Mouse (Mus musculus) intestine, embryonic 14.5 days (tissue): ENCODE data around the gene AL607142.1. TPM values are rescaled to one million over a fixed set of nuclear protein-coding genes. Genes with fewer than 3 reads are reported as not detected.

Experiments
- ATAC-seq: fragments of 200-750 bp; cut with Nextera tagmentation; replicated peaks from 2 replicates; pipeline ENCODE4 v1.8.0; 2017; ENCODE audit warnings: low read depth, moderate number of reproducible peaks, moderate TSS enrichment, moderate library complexity; ENCODE audit not compliant: low FRiP score, low TSS enrichment
- DNase-seq: peaks from one replicate; pipeline ENCODE4 v3.0.0-alpha.2; 2018; ENCODE audit warnings: low spot score
- H3K27ac ChIP-seq: fragments of 300-500 bp; sonication (generic); 2 replicates; pipeline ENCODE4 v1.5.1; 2014; ENCODE audit warnings: low read depth, mild to moderate bottlenecking, control low read depth
- H3K27me3 ChIP-seq: fragments of 300-500 bp; sonication (generic); replicated peaks from 2 replicates; pipeline ENCODE4 v1.6.1; 2014; ENCODE audit warnings: low read length, control low read depth; ENCODE audit not compliant: control insufficient read depth, insufficient read depth
- H3K36me3 ChIP-seq: fragments of 300-500 bp; sonication (generic); 2 replicates; pipeline ENCODE4 v1.6.1; 2014; ENCODE audit warnings: low read length, control low read depth; ENCODE audit not compliant: control insufficient read depth, insufficient read depth
- H3K4me1 ChIP-seq: fragments of 300-500 bp; sonication (generic); replicated peaks from 2 replicates; pipeline ENCODE4 v1.6.1; 2014; ENCODE audit warnings: low read length, control low read depth, mixed read lengths; ENCODE audit not compliant: control insufficient read depth, insufficient read depth
- H3K4me2 ChIP-seq: fragments of 300-500 bp; sonication (generic); 2 replicates; pipeline ENCODE4 v1.6.1; 2014; ENCODE audit warnings: low read length
- H3K4me3 ChIP-seq: fragments of 300-500 bp; sonication (generic); 2 replicates; pipeline ENCODE4 v1.5.1; 2014; ENCODE audit warnings: low read depth, low read length, control low read depth, mixed read lengths
- H3K9ac ChIP-seq: fragments of 300-500 bp; sonication (generic); 2 replicates; pipeline ENCODE4 v1.6.1; 2014; ENCODE audit warnings: mild to moderate bottlenecking, low read length
- H3K9me3 ChIP-seq: fragments of 300-500 bp; sonication (generic); 2 replicates; pipeline ENCODE4 v1.6.1; 2016; ENCODE audit warnings: low read length, control low read depth; ENCODE audit not compliant: control insufficient read depth
- WGBS: fragments of 180-500 bp; shearing (Covaris S2); extraction: QIAGEN DNeasy Blood & Tissue Kit; methylation state at CpG from one replicate; pipeline ENCODE4 v1.1.7; 2014; 5-methylcytosine and 5-hydroxymethylcytosine counted together
- polyA plus RNA-seq: library from polyadenylated mRNA; unstranded; fragments of >200 nt; fragmentation: Nextera tagmentation; extraction: Ambion mirVana; gene quantifications from 2 replicates; pipeline ENCODE4 v1.2.1, GENCODE M21; 2014

AL607142.1 gene
- polyA plus RNA-seq, 1 experiment from 2014 or later = not detected

GRCm38 (mm10) chr4:120048274-120048673 is 16.5 kb upstream of the AL607142.1 start:
- Histone ChIP-seq H3K27me3 (no peaks in the 10 kb centered on the region), H3K9me3 (no peaks in the 10 kb centered on the region), H3K27ac (no peak overlapping the region), H3K36me3 (no peaks in the 10 kb centered on the region), H3K9ac (no peak overlapping the region), H3K4me2 (no peak overlapping the region), H3K4me3 (no peak overlapping the region), H3K4me1 (no peaks in the 10 kb centered on the region)
- ATAC-seq (no peak), DNase-seq (no peak)
- WGBS = 87% methylated on average over 4 of the region's 4 CpGs

GRCm38 (mm10) chr4:120049857-120050256 is 14.9 kb upstream of the AL607142.1 start:
- Histone ChIP-seq H3K4me3 (no peak overlapping the region), H3K9me3 (no peaks in the 10 kb centered on the region)

GRCm38 (mm10) chr4:120052481-120052880 is 12.3 kb upstream of the AL607142.1 start:
- H3K9ac ChIP-seq = no peak overlapping the region
- no peaks in the 10 kb centered on the region for H3K27me3 ChIP-seq
- H3K4me2 ChIP-seq = no peak overlapping the region

More at GRCm38 (mm10) chr4:120049857-120050256, 14.9 kb upstream of the AL607142.1 start:
- H3K36me3 ChIP-seq = no peaks in the 10 kb centered on the region
- H3K9ac ChIP-seq = no peak overlapping the region
- H3K4me2 ChIP-seq = no peak overlapping the region
- DNase-seq (no peak), ATAC-seq (no peak)
- no peaks in the 10 kb centered on the region for H3K27me3 ChIP-seq
- WGBS = 92% methylated on average over 3 of the region's 3 CpGs
- H3K27ac ChIP-seq = no peak overlapping the region
- H3K4me1 ChIP-seq = no peaks in the 10 kb centered on the region

GRCm38 (mm10) chr4:120053026-120054005 is 11.5 kb upstream of the AL607142.1 start:
- 91% methylated on average over 11 of the region's 11 CpGs for WGBS
- ATAC-seq (no peak), DNase-seq (no peak)
- Histone ChIP-seq H3K27me3 (no peaks in the 10 kb centered on the region), H3K4me2 (no peak overlapping the region), H3K9ac (no peak overlapping the region), H3K36me3 (no peaks in the 10 kb centered on the region), H3K27ac (no peak overlapping the region), H3K9me3 (no peaks in the 10 kb centered on the region), H3K4me1 (no peaks in the 10 kb centered on the region), H3K4me3 (no peak overlapping the region)

More at GRCm38 (mm10) chr4:120052481-120052880, 12.3 kb upstream of the AL607142.1 start:
- no peaks in the 10 kb centered on the region for H3K4me1 ChIP-seq
- no peaks in the 10 kb centered on the region for H3K9me3 ChIP-seq
- no peak overlapping the region for H3K27ac ChIP-seq
- ATAC-seq (no peak), DNase-seq (no peak)
- H3K4me3 ChIP-seq = no peak overlapping the region
- no peaks in the 10 kb centered on the region for H3K36me3 ChIP-seq

- no peak overlapping the region for H3K4me3 ChIP-seq
- no peak overlapping the region for H3K27ac ChIP-seq
- H3K9ac ChIP-seq = no peak overlapping the region
- no peaks in the 10 kb centered on the region for H3K27me3 ChIP-seq
- H3K9me3 ChIP-seq = no peaks in the 10 kb centered on the region
- H3K4me1 ChIP-seq = no peaks in the 10 kb centered on the region
- H3K4me2 ChIP-seq = no peak overlapping the region
- WGBS = 62% methylated on average over 9 of the region's 9 CpGs
- no peak for DNase-seq
- no peak for ATAC-seq
- no peaks in the 10 kb centered on the region for H3K36me3 ChIP-seq
Measured at GRCm38 (mm10) chr4:120054145-120054544, 10.7 kb upstream of the AL607142.1 start.

GRCm38 (mm10) chr4:120056451-120056850 is 8.3 kb upstream of the AL607142.1 start:
- Histone ChIP-seq H3K27me3 (no peaks in the 10 kb centered on the region), H3K9me3 (no peaks in the 10 kb centered on the region), H3K27ac (no peak overlapping the region), H3K4me3 (no peak overlapping the region), H3K36me3 (no peaks in the 10 kb centered on the region), H3K4me2 (no peak overlapping the region), H3K9ac (no peak overlapping the region), H3K4me1 (no peaks in the 10 kb centered on the region)
- no peak for DNase-seq
- 93% methylated on average over 9 of the region's 9 CpGs for WGBS
- no peak for ATAC-seq

- Histone ChIP-seq H3K4me1 (no peaks in the 10 kb centered on the region), H3K4me2 (no peak overlapping the region), H3K27me3 (no peaks in the 10 kb centered on the region), H3K36me3 (no peaks in the 10 kb centered on the region), H3K27ac (no peak overlapping the region), H3K9ac (no peak overlapping the region), H3K4me3 (no peak overlapping the region), H3K9me3 (no peaks in the 10 kb centered on the region)
- ATAC-seq = no peak
- WGBS = 76% methylated on average over 8 of the region's 8 CpGs
- no peak for DNase-seq
Measured at GRCm38 (mm10) chr4:120057529-120057928, 7.3 kb upstream of the AL607142.1 start.

- DNase-seq (no peak), ATAC-seq (no peak)
- Histone ChIP-seq H3K9ac (no peak overlapping the region), H3K4me3 (no peak overlapping the region), H3K9me3 (no peaks in the 10 kb centered on the region), H3K4me2 (no peak overlapping the region), H3K4me1 (no peaks in the 10 kb centered on the region), H3K36me3 (no peaks in the 10 kb centered on the region), H3K27ac (no peak overlapping the region), H3K27me3 (no peaks in the 10 kb centered on the region)
- WGBS = 86% methylated on average over 3 of the region's 3 CpGs
Measured at GRCm38 (mm10) chr4:120058157-120058556, 6.6 kb upstream of the AL607142.1 start.

GRCm38 (mm10) chr4:120058794-120059193 is 6.0 kb upstream of the AL607142.1 start:
- H3K4me3 ChIP-seq = no peak overlapping the region
- no peak overlapping the region for H3K4me2 ChIP-seq
- WGBS = 71% methylated on average over 10 of the region's 10 CpGs
- H3K4me1 ChIP-seq = no peaks in the 10 kb centered on the region
- H3K27ac ChIP-seq = no peak overlapping the region
- no peaks in the 10 kb centered on the region for H3K9me3 ChIP-seq
- DNase-seq = no peak
- H3K27me3 ChIP-seq = no peaks in the 10 kb centered on the region
- H3K9ac ChIP-seq = no peak overlapping the region
- ATAC-seq = no peak
- H3K36me3 ChIP-seq = no peaks in the 10 kb centered on the region
